9 mouse cellular contexts compared by ENCODE assay signal in the genomic region with DNA sequence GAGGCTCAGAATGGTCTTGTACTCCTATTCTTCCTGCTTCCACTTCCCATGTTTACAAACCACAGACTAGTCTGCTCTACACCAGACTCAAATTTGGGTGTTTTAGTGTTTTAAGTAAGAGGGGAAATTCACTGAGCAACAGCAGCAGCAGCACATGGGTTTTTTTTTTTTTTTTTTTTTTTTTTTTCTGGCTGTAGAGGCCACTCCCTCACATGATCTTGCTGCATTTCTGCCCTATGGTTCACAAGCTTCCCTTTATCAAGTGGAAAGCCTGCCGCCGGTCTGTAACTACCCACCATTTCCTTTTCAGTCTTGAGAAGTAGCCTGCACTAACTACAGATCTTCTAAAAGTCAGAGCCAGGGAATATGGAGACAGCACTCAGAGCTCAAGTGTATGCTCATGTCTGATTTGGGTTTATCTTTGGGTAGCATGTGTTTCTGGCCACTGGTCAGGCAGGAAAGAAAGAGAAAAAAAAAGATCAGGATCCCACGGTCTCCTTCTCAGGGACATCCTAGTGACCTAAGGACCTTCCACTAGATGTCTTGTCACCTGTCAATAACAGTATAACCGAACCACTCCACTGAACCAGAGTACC. TPM values are rescaled to one million over a fixed set of nuclear protein-coding genes. Genes with fewer than 3 reads are reported as not detected.
A peak's percentile ranks its signal among the peaks of the same experiment; 100 is the strongest.
DNase-seq lines count a peak whose midpoint lies in the region; ATAC-seq and TF ChIP-seq lines count a peak whose summit lies in the region.
"Had no signal": no experiment of that assay in that cellular context is flagged by ENCODE, and none has a peak within 500 bp of the region (broad histone marks: within the 10 kb centered on the region; RNA-seq: fewer than 3 reads in every experiment).

No protein-coding gene starts in this region.

- H3K9me3 ChIP-seq in lung, embryonic 14.5 days (ENCODE audit: low read depth, low read length): no peaks in the 10 kb centered on the region
- H3K9me3 ChIP-seq in limb, embryonic 12.5 days: no peaks in the 10 kb centered on the region
- no peaks in the 10 kb centered on the region for H3K9me3 ChIP-seq in forebrain, embryonic 11.5 days (ENCODE audit: control insufficient read depth, low read length)
- H3K9me3 ChIP-seq: midbrain, embryonic 12.5 days had no signal

- ATAC-seq in lung, embryonic 14.5 days (ENCODE audit: insufficient read depth): no peak
- no peak for ATAC-seq in limb, embryonic 12.5 days (ENCODE audit: insufficient number of reproducible peaks, insufficient read depth, low FRiP score, low TSS enrichment, low read depth)
- ATAC-seq in forebrain, embryonic 11.5 days (replicated peaks; ENCODE audit: low FRiP score): no peak

- H3K4me2 ChIP-seq in lung, embryonic 14.5 days: no peak overlapping the region
- H3K4me2 ChIP-seq in limb, embryonic 12.5 days: no peak overlapping the region
- H3K4me2 ChIP-seq in forebrain, embryonic 11.5 days (ENCODE audit: low read depth, low read length, severe bottlenecking): no peak overlapping the region
- H3K4me2 ChIP-seq: midbrain, embryonic 12.5 days had no signal

- TF ChIP-seq CTCF in lung, embryonic 14.5 days (IDR thresholded peaks at IDR 0.05; ENCODE audit: low read depth): no peak
- TF ChIP-seq CTCF in bone marrow macrophage, adult 2 months (IDR thresholded peaks at IDR 0.05; ENCODE audit: low read depth, low read length): no peak

- WGBS in lung, embryonic 14.5 days: 23% methylated on average over 4 of the region's 4 CpGs
- WGBS in limb, embryonic 12.5 days: 61% methylated on average over 4 of the region's 4 CpGs
- WGBS in forebrain, embryonic 11.5 days: 66% methylated on average over 4 of the region's 4 CpGs

- H3K36me3 ChIP-seq in lung, embryonic 14.5 days (ENCODE audit: insufficient read depth): no peaks in the 10 kb centered on the region
- H3K36me3 ChIP-seq in limb, embryonic 12.5 days: no peaks in the 10 kb centered on the region
- no peaks in the 10 kb centered on the region for H3K36me3 ChIP-seq in splenic B cell, adult 2 months (ENCODE audit: control insufficient read depth, insufficient read depth, low read length, poor library complexity, severe bottlenecking)
- H3K36me3 ChIP-seq in forebrain, embryonic 11.5 days (ENCODE audit: control insufficient read depth, insufficient read depth, low read length): no peaks in the 10 kb centered on the region
- H3K36me3 ChIP-seq: midbrain, embryonic 12.5 days had no signal

- H3K4me1 ChIP-seq in lung, embryonic 14.5 days (ENCODE audit: insufficient read depth): peaks cover 46% of the 10 kb centered on the region
- peaks cover 25% of the 10 kb centered on the region for H3K4me1 ChIP-seq in bone marrow macrophage, adult 2 months (ENCODE audit: control insufficient read depth, insufficient read depth, low read length)
- peaks cover 28% of the 10 kb centered on the region for H3K4me1 ChIP-seq in limb, embryonic 12.5 days (replicated peaks)
- H3K4me1 ChIP-seq in forebrain, embryonic 11.5 days (replicated peaks; ENCODE audit: control insufficient read depth, insufficient read depth, low read length): peaks cover 3% of the 10 kb centered on the region; the same call in 1 of the 2 replicates

- H3K27ac ChIP-seq in lung, embryonic 14.5 days (ENCODE audit: low read depth): peak overlapping the region; percentile 86
- peak overlapping the region; percentile 69 for H3K27ac ChIP-seq in bone marrow macrophage, adult 2 months (ENCODE audit: insufficient read depth, low read depth, low read length)
- H3K27ac ChIP-seq in limb, embryonic 12.5 days: peak overlapping the region; percentile 64
- H3K27ac ChIP-seq in forebrain, embryonic 11.5 days (ENCODE audit: low read depth, low read length): no peak overlapping the region

- no peak overlapping the region for H3K9ac ChIP-seq in lung, embryonic 14.5 days
- no peak overlapping the region for H3K9ac ChIP-seq in limb, embryonic 12.5 days (replicated peaks)
- no peak overlapping the region for H3K9ac ChIP-seq in forebrain, embryonic 11.5 days (ENCODE audit: low read length)
- H3K9ac ChIP-seq: midbrain, embryonic 12.5 days had no signal

- H3K27me3 ChIP-seq in lung, embryonic 14.5 days (ENCODE audit: insufficient read depth, low read length): no peaks in the 10 kb centered on the region
- no peaks in the 10 kb centered on the region for H3K27me3 ChIP-seq in limb, embryonic 12.5 days
- H3K27me3 ChIP-seq in splenic B cell, adult 2 months (ENCODE audit: control insufficient read depth, insufficient read depth, low read length, poor library complexity, severe bottlenecking): no peaks in the 10 kb centered on the region
- H3K27me3 ChIP-seq in forebrain, embryonic 11.5 days (ENCODE audit: control insufficient read depth, insufficient read depth, low read length): no peaks in the 10 kb centered on the region
- H3K27me3 ChIP-seq: midbrain, embryonic 12.5 days had no signal

- no peak for TF ChIP-seq POLR2A in bone marrow macrophage, adult 2 months (IDR thresholded peaks at IDR 0.05; ENCODE audit: borderline replicate concordance, low read depth, low read length)

- no peak overlapping the region for H3K4me3 ChIP-seq in lung, embryonic 14.5 days (ENCODE audit: low read depth, low read length)
- H3K4me3 ChIP-seq in bone marrow macrophage, adult 2 months (ENCODE audit: insufficient read depth, low read length): no peak overlapping the region
- no peak overlapping the region for H3K4me3 ChIP-seq in limb, embryonic 12.5 days (replicated peaks)
- no peak overlapping the region for H3K4me3 ChIP-seq in forebrain, embryonic 11.5 days (ENCODE audit: low read depth, low read length)
- H3K4me3 ChIP-seq: midbrain, embryonic 12.5 days had no signal

- peak; percentile 46 for DNase-seq in lung, embryonic 14.5 days
- no peak for DNase-seq in lung, postnatal 25 days (ENCODE audit: low spot score)
- DNase-seq in splenic B cell, adult 2 months (ENCODE audit: low read depth, low spot score): peak; percentile 42
- no peak for DNase-seq in cerebellum, adult 9-10 months
- DNase-seq in kidney, postnatal 25 days: no peak
- no peak for DNase-seq in forebrain, embryonic 11.5 days (ENCODE audit: low spot score)

RNA-seq across cellular contexts. Expression of gene Ddc, which starts 11.4 kb away (rescaled TPM):
- polyA plus RNA-seq in lung, embryonic 14.5 days (2014; fragmentation: Nextera tagmentation; extraction: Ambion mirVana): 13.1 and 13.4 TPM in 2 replicates
- polyA plus RNA-seq in bone marrow macrophage, adult 2 months (2012; ENCODE audit: insufficient read depth, insufficient read length, missing spikeins): not detected in 2 replicates
- 11.9 and 13.0 TPM in 2 replicates for polyA plus RNA-seq in limb, embryonic 12.5 days (2016; fragmentation: Nextera tagmentation; extraction: Ambion mirVana)
- polyA plus RNA-seq in forebrain, embryonic 11.5 days (2014; fragmentation: Nextera tagmentation; extraction: Ambion mirVana): 6.8 and 8.7 TPM in 2 replicates

Comparison
In these comparisons a context has a peak if more than half of its experiments do, and no peak if none do; other contexts are left out.
1. DNase-seq: peak in lung, embryonic 14.5 days (single experiment) and splenic B cell, adult 2 months (single experiment); none in lung, postnatal 25 days (single experiment), cerebellum, adult 9-10 months (single experiment), kidney, postnatal 25 days (0 of 2) and forebrain, embryonic 11.5 days (single experiment).